Mouse (Mus musculus) olfactory bulb, adult 2 months (tissue): ENCODE results near the gene Olfr820.
"Not testable (repeated sequence)": the region's sequence is repeated elsewhere in the genome, so short reads cannot be mapped to it uniquely, and the experiment has no call there.

Source experiments
- CTCF ChIP-seq: fragments of 200-500 bp; IDR thresholded peaks from 2 replicates; pipeline ENCODE4 v1.5.1; 2012; ENCODE audit warnings: low read depth, mild to moderate bottlenecking, low read length, moderate library complexity; ENCODE audit not compliant: insufficient read depth
- POLR2A ChIP-seq: fragments of 200-500 bp; IDR thresholded peaks from 2 replicates; pipeline ENCODE4 v1.6.1; 2012; ENCODE audit warnings: mild to moderate bottlenecking, low read depth, low read length, moderate library complexity; ENCODE audit not compliant: insufficient read depth

DNA sequence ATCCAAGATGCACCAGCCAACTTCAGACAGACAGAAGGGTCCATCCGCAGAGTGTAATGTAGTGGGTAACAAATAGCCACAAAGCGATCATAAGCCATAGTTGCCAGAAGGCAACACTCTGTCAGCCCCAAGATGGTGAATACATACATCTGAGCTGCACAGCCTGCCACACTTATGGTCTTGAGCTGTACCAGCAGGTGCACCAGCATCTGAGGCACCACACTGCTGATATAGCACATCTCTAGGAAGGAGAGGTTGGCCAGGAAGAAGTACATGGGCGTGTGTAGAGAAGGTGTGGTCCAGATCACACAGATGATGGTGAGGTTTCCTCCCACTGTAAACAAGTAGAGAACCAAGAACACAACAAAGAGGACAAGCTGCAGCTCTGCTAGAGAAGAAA lies 46.2 kb upstream of the Olfr820 start:
- TF ChIP-seq CTCF, POLR2A: not testable (repeated sequence)
